Mouse (Mus musculus) spleen, adult 18-20 months (tissue): Measurements from ENCODE around the gene Cmss1.
"Not testable (repeated sequence)": the region's sequence is repeated elsewhere in the genome, so short reads cannot be mapped to it uniquely, and the experiment has no call there.

Experiments used
- DNase-seq, 2 experiments: peaks; one replicate each; pipeline ENCODE4 v3.0.0; 2022; ENCODE audit warnings: mixed read lengths in 2 of 2

Cmss1 gene

GRCm38 (mm10) chr16:57421680-57422417 lies 184.8 kb downstream of the Cmss1 start:
- peak in 1 of 2 experiments; percentile 22 for DNase-seq

GRCm38 (mm10) chr16:57420773-57421556 lies 185.7 kb downstream of the Cmss1 start:
- no peak for DNase-seq

- DNase-seq: no peak
Observed at GRCm38 (mm10) chr16:57419881-57420280, 186.8 kb downstream of the Cmss1 start.

GRCm38 (mm10) chr16:57419332-57419731 lies 187.3 kb downstream of the Cmss1 start:
- DNase-seq: no peak

- DNase-seq: no peak
Observed at GRCm38 (mm10) chr16:57417955-57418354, 188.7 kb downstream of the Cmss1 start.

GRCm38 (mm10) chr16:57417017-57417416 lies 189.6 kb downstream of the Cmss1 start:
- no peak for DNase-seq

GRCm38 (mm10) chr16:57416049-57416448 lies 190.6 kb downstream of the Cmss1 start:
- no peak for DNase-seq

- no peak for DNase-seq
Observed at GRCm38 (mm10) chr16:57412766-57413165, 193.9 kb downstream of the Cmss1 start.

- DNase-seq: no peak
Observed at GRCm38 (mm10) chr16:57403825-57404224, 202.8 kb downstream of the Cmss1 start.

- no peak for DNase-seq
Observed at GRCm38 (mm10) chr16:57402910-57403309, 203.8 kb downstream of the Cmss1 start.

- no peak for DNase-seq
Observed at GRCm38 (mm10) chr16:57401702-57402101, 205.0 kb downstream of the Cmss1 start.

GRCm38 (mm10) chr16:57399566-57399965 lies 207.1 kb downstream of the Cmss1 start:
- no peak for DNase-seq

GRCm38 (mm10) chr16:57398387-57399214 lies 208.1 kb downstream of the Cmss1 start:
- peak; percentile 31 to 69 for DNase-seq

- DNase-seq: no peak
Observed at GRCm38 (mm10) chr16:57397845-57398244, 208.8 kb downstream of the Cmss1 start.

GRCm38 (mm10) chr16:57396249-57396648 lies 210.4 kb downstream of the Cmss1 start:
- DNase-seq: no peak

- DNase-seq: no peak
Observed at GRCm38 (mm10) chr16:57393161-57393560, 213.5 kb downstream of the Cmss1 start.

GRCm38 (mm10) chr16:57392461-57392860 lies 214.2 kb downstream of the Cmss1 start:
- DNase-seq: no peak

- DNase-seq: not testable (repeated sequence)
Observed at GRCm38 (mm10) chr16:57391171-57391570, 215.5 kb downstream of the Cmss1 start.

- DNase-seq: no peak
Observed at GRCm38 (mm10) chr16:57389566-57390251, 217.0 kb downstream of the Cmss1 start.

- DNase-seq: no peak
Observed at GRCm38 (mm10) chr16:57384274-57384673, 222.4 kb downstream of the Cmss1 start.

- no peak for DNase-seq
Observed at GRCm38 (mm10) chr16:57383266-57383971, 223.2 kb downstream of the Cmss1 start.
